ENCODE assay signal across 7 mouse cellular contexts in the genomic region with DNA sequence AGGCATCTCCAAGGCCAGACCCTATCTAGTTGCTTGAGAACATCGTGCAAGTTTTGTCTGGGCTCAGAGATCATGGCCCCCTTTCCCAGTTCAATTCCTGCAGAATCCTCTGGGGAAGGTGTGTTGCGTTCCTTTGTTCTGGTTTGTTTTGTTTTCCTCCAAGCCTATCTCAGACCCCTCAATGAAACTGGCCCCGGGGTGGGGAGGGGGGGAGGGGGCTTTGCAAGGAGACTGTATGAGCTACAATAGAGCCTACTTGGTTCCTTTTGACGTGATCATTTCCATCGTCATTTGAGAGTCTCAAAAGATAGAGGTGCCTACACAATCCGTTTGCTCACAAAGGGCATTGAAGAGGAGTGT. TPM values are rescaled to one million over a fixed set of nuclear protein-coding genes. Genes with fewer than 3 reads are reported as not detected.
DNase-seq lines count a peak whose midpoint lies in the region; ATAC-seq and TF ChIP-seq lines count a peak whose summit lies in the region.

No protein-coding gene starts in this region.

- WGBS in kidney, postnatal 0 days, result 17% methylated on average over 6 of the region's 6 CpGs
- WGBS in kidney, adult 2 months, result 23% methylated on average over 6 of the region's 6 CpGs
- 17% methylated on average over 6 of the region's 6 CpGs for whole genome bisulfite sequencing in embryonic facial prominence, embryonic 15.5 days
- WGBS in liver, postnatal 0 days (ENCODE audit: insufficient replicate concordance), result 9% methylated on average over 6 of the region's 6 CpGs

- no peaks in the 10 kb centered on the region for H3K9me3 ChIP-seq in kidney, postnatal 0 days (replicated peaks; ENCODE audit: low read length)
- no peaks in the 10 kb centered on the region for H3K9me3 ChIP-seq in embryonic facial prominence, embryonic 15.5 days (replicated peaks)
- H3K9me3 ChIP-seq in liver, postnatal 0 days (ENCODE audit: low read length), result no peaks in the 10 kb centered on the region

- no peak overlapping the region for H3K27ac ChIP-seq in kidney, postnatal 0 days
- no peak overlapping the region; the same call in 1 of the 2 replicates for H3K27ac ChIP-seq in kidney, adult 2 months (ENCODE audit: insufficient read depth, low read depth, low read length)
- H3K27ac ChIP-seq in brown adipose tissue, adult 24 weeks (replicated peaks; ENCODE audit: low read depth, low read length), result peak overlapping the region; percentile 85
- no peak overlapping the region for H3K27ac ChIP-seq in embryonic facial prominence, embryonic 15.5 days (replicated peaks)
- H3K27ac ChIP-seq in liver, postnatal 0 days (ENCODE audit: low read depth), result peak overlapping the region; percentile 76; the same call in 1 of the 2 replicates

- ATAC-seq in kidney, postnatal 0 days (replicated peaks; ENCODE audit: low FRiP score, low read depth), result peak; percentile 8; the same call in 1 of the 2 replicates
- peak; percentile 9; the same call in 1 of the 2 replicates for ATAC-seq in embryonic facial prominence, embryonic 15.5 days (ENCODE audit: insufficient number of reproducible peaks, low FRiP score, low TSS enrichment, low read depth)
- ATAC-seq in liver, postnatal 0 days, result no peak

- TF ChIP-seq POLR2A in kidney, adult 2 months (IDR thresholded peaks at IDR 0.05; ENCODE audit: low read depth, low read length), result no peak

- H3K4me1 ChIP-seq in kidney, postnatal 0 days (replicated peaks; ENCODE audit: insufficient read depth, low read length), result peaks cover 19% of the 10 kb centered on the region
- no peaks in the 10 kb centered on the region for H3K4me1 ChIP-seq in kidney, adult 2 months (ENCODE audit: control insufficient read depth, insufficient read depth, low read length)
- no peaks in the 10 kb centered on the region for H3K4me1 ChIP-seq in brown adipose tissue, adult 24 weeks (ENCODE audit: control insufficient read depth, insufficient read depth, insufficient read length, low read length)
- H3K4me1 ChIP-seq in embryonic facial prominence, embryonic 15.5 days, result peaks cover 31% of the 10 kb centered on the region
- H3K4me1 ChIP-seq in liver, postnatal 0 days (ENCODE audit: insufficient read depth), result peaks cover 11% of the 10 kb centered on the region; the same call in 1 of the 2 replicates

- H3K9ac ChIP-seq in kidney, postnatal 0 days (ENCODE audit: low read depth, low read length), result no peak overlapping the region
- no peak overlapping the region for H3K9ac ChIP-seq in embryonic facial prominence, embryonic 15.5 days
- H3K9ac ChIP-seq in liver, postnatal 0 days (replicated peaks), result no peak overlapping the region

- TF ChIP-seq EP300 in liver, postnatal 0 days (IDR thresholded peaks at IDR 0.05; ENCODE audit: low read depth), result no peak

- no peaks in the 10 kb centered on the region for H3K36me3 ChIP-seq in kidney, postnatal 0 days (ENCODE audit: insufficient read depth, low read length)
- H3K36me3 ChIP-seq in kidney, adult 2 months (ENCODE audit: control insufficient read depth, insufficient read depth, low read length), result no peaks in the 10 kb centered on the region
- H3K36me3 ChIP-seq in embryonic facial prominence, embryonic 15.5 days, result no peaks in the 10 kb centered on the region
- H3K36me3 ChIP-seq in liver, postnatal 0 days (replicated peaks; ENCODE audit: insufficient read depth, low read length), result no peaks in the 10 kb centered on the region

- no peak for DNase-seq in kidney, postnatal 0 days (ENCODE audit: low spot score)
- no peak for DNase-seq in kidney, adult 2 months
- DNase-seq in liver, postnatal 0 days, result no peak
- DNase-seq in T-cell, adult 2 months (ENCODE audit: low spot score), result no peak
- DNase-seq in urinary bladder, postnatal 36 days (ENCODE audit: low spot score in 2 of 2), result no peak

- no peak for TF ChIP-seq CTCF in kidney, postnatal 0 days (IDR thresholded peaks at IDR 0.05; ENCODE audit: low read depth)
- TF ChIP-seq CTCF in kidney, adult 2 months (conservative IDR thresholded peaks at IDR 0.05; ENCODE audit: insufficient read depth, insufficient read length, low read depth, low read length), result no peak
- no peak for TF ChIP-seq CTCF in liver, postnatal 0 days (IDR thresholded peaks at IDR 0.05; ENCODE audit: low read depth)

- H3K4me3 ChIP-seq in kidney, postnatal 0 days (replicated peaks; ENCODE audit: low read depth, low read length), result no peak overlapping the region
- no peak overlapping the region for H3K4me3 ChIP-seq in kidney, adult 2 months (ENCODE audit: insufficient read depth, low read depth, low read length)
- peak overlapping the region; percentile 68 for H3K4me3 ChIP-seq in brown adipose tissue, adult 24 weeks (ENCODE audit: insufficient read depth, low read depth, low read length)
- no peak overlapping the region for H3K4me3 ChIP-seq in embryonic facial prominence, embryonic 15.5 days (replicated peaks)
- peak overlapping the region; percentile 53; the same call in 1 of the 2 replicates for H3K4me3 ChIP-seq in liver, postnatal 0 days (ENCODE audit: low read depth, low read length)

- H3K4me2 ChIP-seq in kidney, postnatal 0 days (ENCODE audit: low read length), result peak overlapping the region; percentile 69
- H3K4me2 ChIP-seq in embryonic facial prominence, embryonic 15.5 days (replicated peaks), result peak overlapping the region; percentile 65
- H3K4me2 ChIP-seq in liver, postnatal 0 days (ENCODE audit: low read depth, low read length), result peak overlapping the region; percentile 68

- peaks cover 14% of the 10 kb centered on the region for H3K27me3 ChIP-seq in kidney, postnatal 0 days (ENCODE audit: insufficient read depth, low read length)
- H3K27me3 ChIP-seq in kidney, adult 2 months (replicated peaks; ENCODE audit: control insufficient read depth, insufficient read depth, low read length), result no peaks in the 10 kb centered on the region
- H3K27me3 ChIP-seq in embryonic facial prominence, embryonic 15.5 days, result peaks cover 39% of the 10 kb centered on the region
- H3K27me3 ChIP-seq in liver, postnatal 0 days (ENCODE audit: insufficient read depth, low read length), result peaks cover 22% of the 10 kb centered on the region

RNA-seq across cellular contexts. Expression of gene Thbd, which starts 0.8 kb away (rescaled TPM):
- 14.7 and 14.8 TPM in 2 replicates for polyA plus RNA-seq in kidney, postnatal 0 days (2015; fragmentation: Nextera tagmentation; extraction: Ambion mirVana)
- 28.4 and 30.6 TPM in 2 replicates for polyA plus RNA-seq in kidney, adult 2 months (2012; rRNA removed)
- polyA plus RNA-seq in brown adipose tissue, adult 24 weeks (2012; ENCODE audit: insufficient read depth, insufficient read length, missing spikeins), result 12.8 and 14.6 TPM in 2 replicates
- 21.7 and 23.0 TPM in 2 replicates for polyA plus RNA-seq in embryonic facial prominence, embryonic 15.5 days (2015; fragmentation: Nextera tagmentation; extraction: Ambion mirVana)
- polyA plus RNA-seq in liver, postnatal 0 days (2015; fragmentation: Nextera tagmentation; extraction: Ambion mirVana), result 1.6 and 1.7 TPM in 2 replicates

RNA-seq across cellular contexts. Expression of gene Sstr4, which starts 13.6 kb away (rescaled TPM):
- polyA plus RNA-seq in kidney, postnatal 0 days (2015; fragmentation: Nextera tagmentation; extraction: Ambion mirVana), result 0.16 and 0.19 TPM in 2 replicates
- polyA plus RNA-seq in kidney, adult 2 months (2012; rRNA removed), result 0.34 and 0.36 TPM in 2 replicates
- not detected in 2 replicates for polyA plus RNA-seq in brown adipose tissue, adult 24 weeks (2012; ENCODE audit: insufficient read depth, insufficient read length, missing spikeins)
- polyA plus RNA-seq in embryonic facial prominence, embryonic 15.5 days (2015; fragmentation: Nextera tagmentation; extraction: Ambion mirVana), result 2.9 and 3.1 TPM in 2 replicates
- polyA plus RNA-seq in liver, postnatal 0 days (2015; fragmentation: Nextera tagmentation; extraction: Ambion mirVana), result not detected in 2 replicates

RNA-seq across cellular contexts. Expression of gene Cd93, which starts 34.6 kb away (rescaled TPM):
- 17.0 and 17.5 TPM in 2 replicates for polyA plus RNA-seq in kidney, postnatal 0 days (2015; fragmentation: Nextera tagmentation; extraction: Ambion mirVana)
- 8.6 and 10.3 TPM in 2 replicates for polyA plus RNA-seq in kidney, adult 2 months (2012; rRNA removed)
- 10.7 and 17.0 TPM in 2 replicates for polyA plus RNA-seq in brown adipose tissue, adult 24 weeks (2012; ENCODE audit: insufficient read depth, insufficient read length, missing spikeins)
- polyA plus RNA-seq in embryonic facial prominence, embryonic 15.5 days (2015; fragmentation: Nextera tagmentation; extraction: Ambion mirVana), result 11.4 and 11.8 TPM in 2 replicates
- polyA plus RNA-seq in liver, postnatal 0 days (2015; fragmentation: Nextera tagmentation; extraction: Ambion mirVana), result 2.7 and 3.3 TPM in 2 replicates

Comparison
In these comparisons a context has a peak if more than half of its experiments do, and no peak if none do; other contexts are left out.
1. H3K27ac ChIP-seq: peak in brown adipose tissue, adult 24 weeks (single experiment) and liver, postnatal 0 days (single experiment); none in kidney, postnatal 0 days (single experiment), kidney, adult 2 months (single experiment) and embryonic facial prominence, embryonic 15.5 days (single experiment).
2. H3K4me3 ChIP-seq: peak in brown adipose tissue, adult 24 weeks (single experiment) and liver, postnatal 0 days (single experiment); none in kidney, postnatal 0 days (single experiment), kidney, adult 2 months (single experiment) and embryonic facial prominence, embryonic 15.5 days (single experiment).
3. Peak in every context shown above with its lines, with median percentiles within 50 percentile points of each other: H3K4me2 ChIP-seq.